Mouse (Mus musculus): ENCODE results near the gene Nav2.

The Nav2 gene

GRCm38 (mm10) chr7:49448580-49448979 is 540.1 kb downstream of the Nav2 start:
- DNase-seq (ENCODE audit: low spot score): no peak

GRCm38 (mm10) chr7:49450261-49451141 is 542.0 kb downstream of the Nav2 start:
- no peak for DNase-seq (ENCODE audit: low spot score)

GRCm38 (mm10) chr7:49451240-49451639 is 542.7 kb downstream of the Nav2 start:
- DNase-seq (ENCODE audit: low spot score): no peak

- no peak for DNase-seq (ENCODE audit: low spot score)
Measured at GRCm38 (mm10) chr7:49452274-49452673, 543.8 kb downstream of the Nav2 start.

GRCm38 (mm10) chr7:49454601-49455000 is 546.1 kb downstream of the Nav2 start:
- no peak for DNase-seq (ENCODE audit: low spot score)

GRCm38 (mm10) chr7:49456148-49456547 is 547.6 kb downstream of the Nav2 start:
- DNase-seq (ENCODE audit: low spot score): peak; percentile 35

- DNase-seq (ENCODE audit: low spot score): no peak
Measured at GRCm38 (mm10) chr7:49457398-49457797, 548.9 kb downstream of the Nav2 start.

GRCm38 (mm10) chr7:49457890-49458289 is 549.4 kb downstream of the Nav2 start:
- no peak for DNase-seq (ENCODE audit: low spot score)

GRCm38 (mm10) chr7:49462328-49462811 is 553.9 kb downstream of the Nav2 start:
- DNase-seq (ENCODE audit: low spot score): no peak

GRCm38 (mm10) chr7:49467861-49468260 is 559.3 kb downstream of the Nav2 start:
- no peak for DNase-seq (ENCODE audit: low spot score)

GRCm38 (mm10) chr7:49468492-49469205 is 560.1 kb downstream of the Nav2 start:
- DNase-seq (ENCODE audit: low spot score): no peak

- peak; percentile 64 for DNase-seq (ENCODE audit: low spot score)
Measured at GRCm38 (mm10) chr7:49471278-49471677, 562.8 kb downstream of the Nav2 start.

GRCm38 (mm10) chr7:49475282-49475681 is 566.8 kb downstream of the Nav2 start:
- DNase-seq (ENCODE audit: low spot score): no peak

- DNase-seq (ENCODE audit: low spot score): no peak
Measured at GRCm38 (mm10) chr7:49476163-49476562, 567.6 kb downstream of the Nav2 start.

GRCm38 (mm10) chr7:49476666-49477065 is 568.1 kb downstream of the Nav2 start:
- no peak for DNase-seq (ENCODE audit: low spot score)

- no peak for DNase-seq (ENCODE audit: low spot score)
Measured at GRCm38 (mm10) chr7:49477076-49477975, 568.8 kb downstream of the Nav2 start.

- no peak for DNase-seq (ENCODE audit: low spot score)
Measured at GRCm38 (mm10) chr7:49477976-49478349, 569.4 kb downstream of the Nav2 start.

- no peak for DNase-seq (ENCODE audit: low spot score)
Measured at GRCm38 (mm10) chr7:49478886-49479285, 570.4 kb downstream of the Nav2 start.

- no peak for DNase-seq (ENCODE audit: low spot score)
Measured at GRCm38 (mm10) chr7:49480962-49481361, 572.4 kb downstream of the Nav2 start.

GRCm38 (mm10) chr7:49484036-49484744 is 575.7 kb downstream of the Nav2 start:
- no peak for DNase-seq (ENCODE audit: low spot score)

- no peak for DNase-seq (ENCODE audit: low spot score)
Measured at GRCm38 (mm10) chr7:49485292-49485847, 576.9 kb downstream of the Nav2 start.

All from urinary bladder, postnatal 25 days (tissue).